9 mouse cellular contexts compared by ENCODE assay signal in the genomic region with DNA sequence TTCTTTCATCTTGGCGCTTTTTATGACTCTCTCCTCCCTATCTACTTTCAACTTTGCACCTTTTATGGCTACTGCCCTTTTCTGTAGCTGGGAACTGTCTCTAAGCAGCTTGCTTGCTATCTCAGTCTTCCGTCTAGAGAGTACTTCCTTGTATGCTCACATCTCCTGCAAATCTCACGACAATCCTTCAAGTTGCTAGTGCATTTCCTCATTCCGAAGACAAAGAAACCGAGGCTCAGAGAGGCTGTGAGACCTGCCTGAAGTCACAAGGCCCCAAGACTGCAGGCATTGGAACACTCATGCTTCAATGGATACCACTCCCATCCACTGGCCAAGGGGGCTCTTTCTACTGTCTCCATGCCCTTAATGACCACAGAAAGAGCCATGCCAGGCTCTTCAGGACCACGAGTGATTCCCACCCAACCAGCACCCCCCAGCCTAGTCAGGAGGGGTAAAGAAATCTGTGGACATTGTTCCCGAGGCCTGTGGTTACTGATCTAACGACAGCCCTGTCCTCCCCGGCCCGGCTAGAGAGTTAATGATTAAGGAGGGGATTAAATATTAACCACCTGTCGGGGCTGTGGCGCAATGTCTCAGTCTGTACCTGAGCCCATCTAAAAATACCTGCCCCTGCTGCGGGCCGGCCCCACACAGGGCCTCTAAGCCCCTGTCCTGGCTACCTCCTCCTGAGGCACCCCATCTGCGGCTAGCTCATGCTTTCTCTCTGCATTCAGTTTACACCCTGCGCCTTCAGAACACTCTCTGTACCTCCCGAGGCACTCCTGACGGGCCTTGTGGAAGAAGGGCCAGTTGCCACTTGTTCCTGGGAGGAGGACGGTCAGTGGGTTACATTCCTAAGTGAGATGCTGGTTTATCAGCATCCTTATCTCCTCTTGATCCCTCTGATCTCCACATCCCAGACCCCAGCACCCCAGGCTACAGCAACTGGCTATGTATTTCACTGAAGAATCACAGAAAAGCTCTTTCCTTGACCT. TPM values are rescaled to one million over a fixed set of nuclear protein-coding genes. Genes with fewer than 3 reads are reported as not detected.
A peak's percentile ranks its signal among the peaks of the same experiment; 100 is the strongest.
DNase-seq lines count a peak whose midpoint lies in the region; ATAC-seq lines count a peak whose summit lies in the region.
"Had no signal": no experiment of that assay in that cellular context is flagged by ENCODE, and none has a peak within 500 bp of the region (broad histone marks: within the 10 kb centered on the region; RNA-seq: fewer than 3 reads in every experiment).

No protein-coding gene starts in this region.

- H3K9ac ChIP-seq in heart, embryonic 11.5 days (ENCODE audit: low read depth, low read length): peak overlapping the region; percentile 28; the same call in 1 of the 2 replicates

- peaks cover 2% of the 10 kb centered on the region for H3K27me3 ChIP-seq in heart, embryonic 11.5 days (ENCODE audit: control insufficient read depth, insufficient read depth, low read length)
- peaks cover 57% of the 10 kb centered on the region for H3K27me3 ChIP-seq in limb, embryonic 10.5 days (ENCODE audit: low read depth, poor library complexity, severe bottlenecking)

- H3K9me3 ChIP-seq in heart, embryonic 11.5 days (replicated peaks; ENCODE audit: control insufficient read depth, low read length): no peaks in the 10 kb centered on the region
- H3K9me3 ChIP-seq in limb, embryonic 10.5 days (replicated peaks): no peaks in the 10 kb centered on the region

- ATAC-seq in heart, embryonic 11.5 days (replicated peaks; ENCODE audit: insufficient number of reproducible peaks, low FRiP score, low TSS enrichment): no peak
- 0 out of 2 replicates have a peak, but pooled peaks have one; percentile 9 for ATAC-seq in granulocyte monocyte progenitor cell, adult 5-6 weeks (replicated peaks; ENCODE audit: poor library complexity, severe bottlenecking)

- no peaks in the 10 kb centered on the region for H3K36me3 ChIP-seq in heart, embryonic 11.5 days (ENCODE audit: control insufficient read depth, insufficient read depth, low read length)
- no peaks in the 10 kb centered on the region for H3K36me3 ChIP-seq in limb, embryonic 10.5 days

- intact Hi-C loops in heart, postnatal 10 days (cut with DNase I): no loop called here

- H3K4me3 ChIP-seq in heart, embryonic 11.5 days (ENCODE audit: low read depth, low read length): no peak overlapping the region
- H3K4me3 ChIP-seq in limb, embryonic 10.5 days: no peak overlapping the region

- peaks cover 57% of the 10 kb centered on the region for H3K4me1 ChIP-seq in heart, embryonic 11.5 days (ENCODE audit: control insufficient read depth, insufficient read depth, low read length)
- peaks cover 68% of the 10 kb centered on the region for H3K4me1 ChIP-seq in limb, embryonic 10.5 days

- WGBS in heart, embryonic 11.5 days (ENCODE audit: insufficient replicate concordance): 40% methylated on average over 19 of the region's 19 CpGs
- 17% methylated on average over 19 of the region's 19 CpGs for WGBS in limb, embryonic 10.5 days

- no peak overlapping the region for H3K4me2 ChIP-seq in heart, embryonic 11.5 days

- DNase-seq in heart, postnatal 10 days: no peak
- DNase-seq in limb, embryonic 10.5 days (ENCODE audit: low spot score): no peak
- DNase-seq in retina, postnatal 1 day: peak; percentile 40
- DNase-seq in cerebellum, postnatal 14 days: no peak
- no peak for DNase-seq in layer of hippocampus, adult 9-10 months (ENCODE audit: low spot score)
- DNase-seq in cerebellum, adult 9-11 months: no peak
- DNase-seq: layer of hippocampus, postnatal 36 days had no signal

- no peak overlapping the region for H3K27ac ChIP-seq in heart, embryonic 11.5 days (ENCODE audit: low read depth, low read length)
- peak overlapping the region; percentile 61 for H3K27ac ChIP-seq in limb, embryonic 10.5 days

RNA-seq across cellular contexts. Expression of gene Zfp36l2, which starts 30.7 kb away (rescaled TPM):
- polyA plus RNA-seq in heart, embryonic 11.5 days (2014; fragmentation: Nextera tagmentation; extraction: Ambion mirVana): 8.0 and 9.6 TPM in 2 replicates
- total RNA-seq in heart, postnatal 10 days (2021): 10 to 100 TPM; 36.9 to 42.5 TPM
- total RNA-seq in granulocyte monocyte progenitor cell, adult 5-6 weeks (2014; fragmentation: Nextera tagmentation): 199 TPM in 2 replicates
- 91.5 and 99.4 TPM in 2 replicates for total RNA-seq in granulocyte monocyte progenitor cell, adult 5-6 weeks (2017)
- 13.4 and 14.2 TPM in 2 replicates for polyA plus RNA-seq in limb, embryonic 10.5 days (2016; fragmentation: Nextera tagmentation; extraction: Ambion mirVana)
